Mouse (Mus musculus) CD4-positive naive resting alpha-beta T cell, adult 76 days (primary cell): ENCODE measurements around the gene Gm21093. TPM values are rescaled to one million over a fixed set of nuclear protein-coding genes. Genes with fewer than 3 reads are reported as not detected.

Source experiments
- total RNA-seq: library from RNA; stranded (reverse); gene quantifications from one replicate; pipeline ENCODE4 v1.2.4, GENCODE M21; 2023

Gm21093 gene
- not detected for total RNA-seq

GRCm38 (mm10) chr4:42034626-42035025, at the start of gene Gm21093:
TSS of gene Gm21093 (minus strand) at chr4:42034726.

Other genes with a start within 250 kb of the Gm21093 start
- gene Gm21541, start 131.1 kb downstream of the Gm21093 start, total RNA-seq, result not detected
- gene Gm20878, start 93.2 kb downstream of the Gm21093 start, total RNA-seq, result 5.5 TPM
- gene Fam205a4, start 68.7 kb downstream of the Gm21093 start, total RNA-seq, result not detected
- gene Gm3893, start 56.5 kb upstream of the Gm21093 start, total RNA-seq, result not detected
- gene Gm13304, start 80.1 kb upstream of the Gm21093 start, total RNA-seq, result not detected
- gene Gm13306, start 118.7 kb upstream of the Gm21093 start, total RNA-seq, result not detected
- gene Gm13305, start 133.9 kb upstream of the Gm21093 start, total RNA-seq, result not detected
- not detected for gene Gm10600, start 205.9 kb upstream of the Gm21093 start, total RNA-seq
- not detected for gene Ccl21b, start 221.0 kb upstream of the Gm21093 start, total RNA-seq